Mouse (Mus musculus) forebrain, embryonic 15.5 days (tissue): ENCODE measurements at regions not wholly inside any gene's neighbourhood (a gene's known extent, or its start where the extent isn't known, plus 50 kb on each side); places are given as distances from the start of the nearest gene placed in this dataset.

Experiments
- ATAC-seq: fragments of 200-750 bp; cut with Nextera tagmentation; replicated peaks from 2 replicates; pipeline ENCODE4 v1.8.0; 2017; ENCODE audit warnings: mild to moderate bottlenecking, moderate TSS enrichment, moderate library complexity
- H3K27ac ChIP-seq: fragments of 300-500 bp; sonication (generic); replicated peaks from 2 replicates; pipeline ENCODE4 v1.5.1; 2015; ENCODE audit warnings: mild to moderate bottlenecking, inconsistent platforms
- H3K27me3 ChIP-seq: fragments of 300-500 bp; sonication (generic); 2 replicates; pipeline ENCODE4 v1.6.1; 2015; ENCODE audit warnings: inconsistent platforms
- H3K36me3 ChIP-seq: fragments of 300-500 bp; sonication (generic); 2 replicates; pipeline ENCODE4 v1.6.1; 2015; ENCODE audit warnings: mild to moderate bottlenecking, inconsistent platforms
- H3K4me1 ChIP-seq: fragments of 300-500 bp; sonication (generic); 2 replicates; pipeline ENCODE4 v1.6.1; 2015; ENCODE audit warnings: inconsistent platforms
- H3K4me2 ChIP-seq: fragments of 300-500 bp; sonication (generic); replicated peaks from 2 replicates; pipeline ENCODE4 v1.6.1; 2015; ENCODE audit warnings: mild to moderate bottlenecking, inconsistent platforms
- H3K4me3 ChIP-seq: fragments of 300-500 bp; sonication (generic); 2 replicates; pipeline ENCODE4 v1.5.1; 2015; ENCODE audit warnings: mild to moderate bottlenecking, inconsistent platforms
- H3K9ac ChIP-seq: fragments of 300-500 bp; sonication (generic); replicated peaks from 2 replicates; pipeline ENCODE4 v1.6.1; 2015; ENCODE audit warnings: mild to moderate bottlenecking, inconsistent platforms
- H3K9me3 ChIP-seq: fragments of 300-500 bp; sonication (generic); 2 replicates; pipeline ENCODE4 v1.6.1; 2016; ENCODE audit warnings: inconsistent platforms
- WGBS: fragments of 180-500 bp; shearing (Covaris S2); methylation state at CpG from one replicate; pipeline ENCODE4 v1.1.7; 2015; ENCODE audit warnings: mixed read lengths; 5-methylcytosine and 5-hydroxymethylcytosine counted together

DNA sequence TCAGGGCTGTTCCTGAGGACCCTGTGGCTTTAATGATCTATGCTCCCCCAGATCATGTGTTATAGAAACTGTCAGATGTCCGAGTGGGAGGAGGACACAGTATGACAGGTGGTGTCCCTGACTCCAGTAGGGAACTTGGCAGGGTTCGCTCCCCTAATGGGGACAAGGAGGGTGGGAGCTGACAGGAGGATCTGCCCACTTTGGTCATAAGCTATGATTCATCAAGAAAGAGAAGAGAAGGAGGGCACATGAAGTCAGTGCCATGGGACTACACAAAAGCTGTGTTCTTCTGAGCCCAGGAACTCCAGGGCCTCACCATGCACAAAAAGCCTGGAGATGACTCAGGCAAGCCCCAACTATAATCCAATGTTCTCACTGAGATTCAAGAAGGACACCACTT, 162.2 kb upstream of the Brinp1 start:
- no peaks in the 10 kb centered on the region for H3K27me3 ChIP-seq
- 72% methylated on average over 2 of the region's 2 CpGs for WGBS
- no peaks in the 10 kb centered on the region for H3K4me1 ChIP-seq
- H3K9me3 ChIP-seq, result no peaks in the 10 kb centered on the region
- no peak overlapping the region for H3K4me3 ChIP-seq
- H3K36me3 ChIP-seq, result no peaks in the 10 kb centered on the region
- ATAC-seq, result no peak
- H3K27ac ChIP-seq, result no peak overlapping the region
- no peak overlapping the region for H3K9ac ChIP-seq
- no peak overlapping the region for H3K4me2 ChIP-seq

GRCm38 (mm10) chr4:69105188-69105587, 151.0 kb upstream of the Brinp1 start:
- Histone ChIP-seq H3K9ac (no peak overlapping the region), H3K9me3 (no peaks in the 10 kb centered on the region), H3K4me2 (no peak overlapping the region), H3K36me3 (no peaks in the 10 kb centered on the region), H3K27ac (no peak overlapping the region), H3K4me1 (no peaks in the 10 kb centered on the region), H3K4me3 (no peak overlapping the region), H3K27me3 (no peaks in the 10 kb centered on the region)
- no peak for ATAC-seq

GRCm38 (mm10) chr4:69095748-69096408, 141.7 kb upstream of the Brinp1 start:
- WGBS, result 90% methylated on average over 6 of the region's 6 CpGs
- no peak overlapping the region for H3K4me2 ChIP-seq
- H3K9me3 ChIP-seq, result no peaks in the 10 kb centered on the region
- no peaks in the 10 kb centered on the region for H3K4me1 ChIP-seq
- no peak overlapping the region for H3K9ac ChIP-seq
- H3K36me3 ChIP-seq, result no peaks in the 10 kb centered on the region
- ATAC-seq, result no peak
- no peak overlapping the region for H3K27ac ChIP-seq
- no peak overlapping the region for H3K4me3 ChIP-seq
- no peaks in the 10 kb centered on the region for H3K27me3 ChIP-seq

- WGBS, result 65% methylated on average over 5 of the region's 5 CpGs
- no peaks in the 10 kb centered on the region for H3K27me3 ChIP-seq
- no peak overlapping the region for H3K9ac ChIP-seq
- no peak overlapping the region for H3K27ac ChIP-seq
- H3K4me1 ChIP-seq, result no peaks in the 10 kb centered on the region
- H3K4me3 ChIP-seq, result no peak overlapping the region
- no peak; the same call in 1 of the 2 replicates for ATAC-seq
- H3K4me2 ChIP-seq, result no peak overlapping the region
- no peaks in the 10 kb centered on the region for H3K9me3 ChIP-seq
- no peaks in the 10 kb centered on the region for H3K36me3 ChIP-seq
These were observed 123.9 kb upstream of the Brinp1 start for GRCm38 (mm10) chr4:69078085-69078484.

- Histone ChIP-seq H3K4me3 (no peak overlapping the region), H3K9ac (no peak overlapping the region), H3K9me3 (no peaks in the 10 kb centered on the region), H3K4me1 (no peaks in the 10 kb centered on the region), H3K27me3 (no peaks in the 10 kb centered on the region), H3K4me2 (no peak overlapping the region), H3K36me3 (no peaks in the 10 kb centered on the region), H3K27ac (no peak overlapping the region)
- ATAC-seq, result no peak
- 90% methylated on average over 4 of the region's 4 CpGs for WGBS
These were observed 123.1 kb upstream of the Brinp1 start for GRCm38 (mm10) chr4:69077316-69077715.

DNA sequence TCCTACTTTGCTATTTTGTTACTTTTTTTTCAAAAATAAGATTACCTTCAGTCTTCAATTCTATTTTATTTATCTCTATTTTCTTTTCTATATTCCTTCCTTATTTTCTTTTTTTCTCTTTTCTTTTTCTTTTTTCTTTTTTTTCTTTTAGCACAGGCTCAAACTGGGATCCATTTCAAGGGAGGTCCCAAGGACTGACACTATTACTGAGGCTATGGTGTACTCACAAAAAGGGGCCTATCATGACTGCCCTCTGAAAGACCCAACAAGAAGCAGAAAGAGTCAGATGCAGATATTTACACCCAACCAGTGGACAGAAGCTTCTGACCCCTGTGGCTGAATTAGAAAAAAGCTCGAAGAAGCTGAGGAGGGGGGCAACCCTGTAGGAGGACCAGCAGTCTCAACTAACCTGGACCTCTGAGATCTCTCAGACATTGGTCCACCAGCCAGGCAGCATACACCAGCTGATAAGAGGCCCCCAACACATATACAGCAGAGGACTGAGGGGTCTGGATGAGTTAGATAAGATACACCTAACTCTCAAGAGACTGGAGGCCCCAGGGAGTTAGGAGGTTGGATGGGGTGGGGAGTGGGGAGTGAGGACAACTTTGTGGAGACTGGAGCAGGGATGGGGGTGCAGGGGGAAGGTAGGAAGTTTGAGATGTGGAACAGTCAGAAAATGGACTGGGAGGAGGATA, 85.6 kb upstream of the Brinp1 start:
- no peak overlapping the region for H3K9ac ChIP-seq
- no peak for ATAC-seq
- no peaks in the 10 kb centered on the region for H3K36me3 ChIP-seq
- no peak overlapping the region for H3K4me3 ChIP-seq
- no peaks in the 10 kb centered on the region for H3K27me3 ChIP-seq
- H3K4me2 ChIP-seq, result no peak overlapping the region
- no peak overlapping the region for H3K27ac ChIP-seq
- no peaks in the 10 kb centered on the region for H3K4me1 ChIP-seq
- WGBS, result 68% methylated on average over 1 of the region's 1 CpGs
- no peaks in the 10 kb centered on the region for H3K9me3 ChIP-seq

DNA sequence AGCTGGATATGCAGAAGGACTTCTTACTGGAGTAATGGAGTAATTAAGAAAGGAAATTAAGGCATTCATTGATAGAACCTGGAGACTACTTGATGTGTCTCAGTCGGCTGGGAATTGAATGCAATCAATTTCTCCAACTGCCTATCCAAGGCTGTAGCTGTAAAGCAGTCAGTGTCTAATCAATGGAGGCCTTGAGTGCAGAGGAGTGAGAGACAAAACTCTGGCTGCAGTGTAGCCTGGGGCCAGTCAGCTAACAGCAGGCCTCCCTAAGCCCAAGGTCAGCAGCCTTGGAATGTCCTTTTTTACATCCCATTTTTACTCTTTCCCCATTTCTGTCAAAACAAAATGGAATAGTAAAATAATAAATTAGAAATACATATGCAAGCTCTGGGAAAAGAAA, 80.0 kb upstream of the Brinp1 start:
- Histone ChIP-seq H3K4me2 (no peak overlapping the region), H3K4me3 (no peak overlapping the region), H3K9me3 (no peaks in the 10 kb centered on the region), H3K27ac (no peak overlapping the region), H3K27me3 (no peaks in the 10 kb centered on the region), H3K9ac (no peak overlapping the region), H3K36me3 (no peaks in the 10 kb centered on the region), H3K4me1 (no peaks in the 10 kb centered on the region)
- ATAC-seq, result no peak
- 45% methylated on average over 1 of the region's 1 CpGs for WGBS

DNA sequence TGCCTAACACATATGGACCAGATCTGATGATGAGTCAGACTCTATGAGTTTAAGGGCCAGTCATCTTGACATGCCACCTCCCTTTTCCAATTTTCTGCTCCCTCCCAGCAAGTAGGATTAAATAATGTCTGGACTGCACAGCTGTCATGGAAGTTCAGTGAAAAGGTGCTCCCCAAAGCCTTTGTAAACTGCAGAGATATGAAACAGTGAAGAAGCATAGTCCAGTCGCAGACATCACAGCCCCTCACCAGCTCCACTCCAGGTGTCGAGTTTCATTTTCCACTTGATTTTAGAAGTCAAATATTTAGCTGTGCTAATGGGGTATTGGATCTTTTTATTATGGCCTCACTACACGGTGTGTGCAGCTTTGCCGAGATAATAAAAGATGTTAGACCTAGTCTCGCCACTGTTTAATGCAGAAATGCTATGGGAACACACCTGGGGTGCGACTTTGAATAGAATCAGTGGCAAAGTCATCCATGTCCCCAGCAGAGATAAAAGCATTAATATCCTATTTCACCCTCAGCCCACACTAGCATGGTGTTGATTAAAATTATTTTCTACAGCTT, 66.0 kb upstream of the Brinp1 start:
- H3K4me3 ChIP-seq, result no peak overlapping the region
- H3K27ac ChIP-seq, result no peak overlapping the region
- no peak overlapping the region for H3K9ac ChIP-seq
- peak; percentile 53; the same call in 1 of the 2 replicates for ATAC-seq
- H3K4me1 ChIP-seq, result no peaks in the 10 kb centered on the region
- no peaks in the 10 kb centered on the region for H3K27me3 ChIP-seq
- no peaks in the 10 kb centered on the region for H3K9me3 ChIP-seq
- no peak overlapping the region for H3K4me2 ChIP-seq
- no peaks in the 10 kb centered on the region for H3K36me3 ChIP-seq
- 80% methylated on average over 6 of the region's 6 CpGs for WGBS

DNA sequence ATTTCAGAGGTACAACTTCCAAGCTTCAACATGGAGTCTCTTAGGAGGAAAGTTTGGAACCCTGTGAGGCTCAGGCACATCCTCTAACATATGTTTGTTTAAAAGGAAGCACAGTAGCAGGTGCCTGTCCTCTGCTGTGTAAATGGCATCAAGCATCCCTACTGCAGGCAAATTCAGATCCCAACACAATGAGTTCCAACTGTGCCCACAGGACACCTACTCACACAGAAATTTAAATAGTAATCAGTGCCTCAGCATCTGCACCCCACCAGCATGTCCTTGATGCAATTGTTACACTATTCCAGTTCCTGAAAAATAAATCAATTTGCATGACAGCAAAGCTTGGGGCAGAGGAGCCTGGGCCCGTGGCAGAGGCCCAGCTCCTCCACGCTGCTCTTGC, 61.2 kb upstream of the Brinp1 start:
- no peak overlapping the region for H3K4me3 ChIP-seq
- H3K36me3 ChIP-seq, result no peaks in the 10 kb centered on the region
- no peaks in the 10 kb centered on the region for H3K4me1 ChIP-seq
- no peak overlapping the region for H3K27ac ChIP-seq
- H3K27me3 ChIP-seq, result no peaks in the 10 kb centered on the region
- no peak overlapping the region for H3K9ac ChIP-seq
- ATAC-seq, result no peak
- H3K9me3 ChIP-seq, result no peaks in the 10 kb centered on the region
- H3K4me2 ChIP-seq, result no peak overlapping the region
- 58% methylated on average over 2 of the region's 2 CpGs for WGBS
